Mouse (Mus musculus) kidney, adult 2 months (tissue): ENCODE results near the gene Clca2. TPM values are rescaled to one million over a fixed set of nuclear protein-coding genes. Genes with fewer than 3 reads are reported as not detected.
A peak's percentile ranks its signal among the peaks of the same experiment; 100 is the strongest.

Source experiments
- DNase-seq: peaks from one replicate; pipeline ENCODE4 v3.0.0; 2021
- H3K27ac ChIP-seq: fragments of 200-500 bp; 2 replicates; pipeline ENCODE4 v1.5.1; 2012; ENCODE audit warnings: low read depth, low read length, control low read depth, inconsistent platforms; ENCODE audit not compliant: insufficient read depth
- H3K27me3 ChIP-seq: fragments of 200-500 bp; replicated peaks from 2 replicates; pipeline ENCODE4 v1.6.1; 2012; ENCODE audit warnings: mild to moderate bottlenecking, moderate library complexity, low read length, inconsistent platforms; ENCODE audit not compliant: control insufficient read depth, insufficient read depth
- H3K36me3 ChIP-seq: fragments of 200-500 bp; 2 replicates; pipeline ENCODE4 v1.6.1; 2012; ENCODE audit warnings: mild to moderate bottlenecking, moderate library complexity, low read length, inconsistent platforms; ENCODE audit not compliant: control insufficient read depth, insufficient read depth
- H3K4me1 ChIP-seq: fragments of 200-500 bp; 2 replicates; pipeline ENCODE4 v1.6.1; 2011; ENCODE audit warnings: low read length; ENCODE audit not compliant: control insufficient read depth, insufficient read depth
- H3K4me3 ChIP-seq: fragments of 200-500 bp; 2 replicates; pipeline ENCODE4 v1.5.1; 2011; ENCODE audit warnings: mild to moderate bottlenecking, low read depth, low read length, control low read depth; ENCODE audit not compliant: insufficient read depth
- CTCF ChIP-seq: fragments of 200-500 bp; conservative IDR thresholded peaks from 2 replicates; pipeline ENCODE4 v1.5.1; 2011; ENCODE audit warnings: low read depth, mild to moderate bottlenecking, control low read depth, low read length, moderate library complexity, mixed read lengths; ENCODE audit not compliant: insufficient read depth, insufficient read length
- POLR2A ChIP-seq: fragments of 200-500 bp; IDR thresholded peaks from one replicate; pipeline ENCODE4 v1.6.1; 2011; ENCODE audit warnings: low read depth, low read length, control low read depth
- WGBS: fragments of 180-500 bp; shearing (Covaris S2); methylation state at CpG from one replicate; pipeline ENCODE4 v1.1.7; 2018; 5-methylcytosine and 5-hydroxymethylcytosine counted together
- polyA plus RNA-seq: library from polyadenylated mRNA; depleted of rRNA; stranded (reverse); fragments of >200 nt; gene quantifications from 2 replicates; pipeline ENCODE4 v1.2.3, GENCODE M21; 2012

Gene Clca2
- polyA plus RNA-seq, 1 experiment = 0.08 TPM

DNA sequence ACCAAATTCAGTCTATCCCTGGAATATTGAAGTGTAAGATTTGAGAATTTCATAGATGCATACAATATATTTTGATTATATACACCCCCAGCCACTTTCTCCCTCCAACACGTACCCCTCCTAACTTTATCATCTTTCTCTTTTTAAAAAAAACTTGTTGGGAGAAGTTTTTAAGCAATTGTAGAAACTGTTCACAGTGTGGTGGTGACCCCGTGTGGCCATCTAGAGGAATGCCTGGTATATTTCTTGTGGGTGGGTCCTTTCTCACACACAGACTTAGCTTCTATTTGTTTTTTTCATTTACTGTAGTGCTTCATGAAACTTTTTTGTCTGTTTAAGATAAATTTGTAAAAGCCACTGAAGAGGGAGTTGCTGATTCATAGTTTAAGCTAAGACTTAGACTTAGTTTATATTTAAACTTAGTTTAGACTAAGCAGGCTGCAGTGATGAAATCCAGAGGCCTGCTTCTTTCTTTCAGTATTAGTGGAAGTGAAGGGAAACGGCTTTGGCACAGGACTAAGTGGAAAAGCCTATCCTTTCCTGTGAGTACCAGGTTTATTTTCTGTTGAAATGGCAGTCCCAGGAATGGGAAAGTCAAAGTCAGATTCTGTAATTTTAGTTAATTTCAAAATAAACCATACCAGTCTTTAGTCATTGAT, 32.1 kb upstream of the Clca2 start:
- 28% methylated on average over 3 of the region's 3 CpGs for WGBS
- Histone ChIP-seq H3K4me3 (no peak overlapping the region), H3K27me3 (no peaks in the 10 kb centered on the region), H3K36me3 (peaks cover 3% of the 10 kb centered on the region), H3K27ac (no peak overlapping the region), H3K4me1 (no peaks in the 10 kb centered on the region)
- TF ChIP-seq CTCF (peak; percentile 46), POLR2A (no peak)
- DNase-seq = peak; percentile 49

DNA sequence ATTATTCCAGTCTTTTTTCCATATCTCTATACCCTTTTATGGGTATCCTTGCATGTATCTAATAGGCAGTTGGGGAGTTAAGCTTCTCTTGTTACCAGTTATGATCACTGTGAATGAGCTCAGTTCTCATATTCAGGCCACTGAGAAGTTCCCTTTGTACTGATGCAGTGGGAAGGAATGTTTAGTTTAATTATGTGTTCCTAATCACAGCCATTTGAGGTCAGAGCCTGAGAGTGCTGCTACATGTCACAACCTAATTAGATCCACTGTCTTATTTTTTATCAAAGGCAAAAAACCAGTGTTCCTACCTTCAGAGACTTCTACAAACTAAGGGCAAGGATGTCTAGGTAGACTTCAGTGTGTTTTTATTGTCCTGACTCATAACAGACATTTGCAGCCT, 30.1 kb upstream of the Clca2 start:
- no peak for DNase-seq
- Histone ChIP-seq H3K36me3 (peaks cover 3% of the 10 kb centered on the region; the same call in 1 of the 2 replicates), H3K4me3 (no peak overlapping the region), H3K27ac (no peak overlapping the region), H3K4me1 (no peaks in the 10 kb centered on the region), H3K27me3 (no peaks in the 10 kb centered on the region)
- TF ChIP-seq CTCF (no peak), POLR2A (no peak)

DNA sequence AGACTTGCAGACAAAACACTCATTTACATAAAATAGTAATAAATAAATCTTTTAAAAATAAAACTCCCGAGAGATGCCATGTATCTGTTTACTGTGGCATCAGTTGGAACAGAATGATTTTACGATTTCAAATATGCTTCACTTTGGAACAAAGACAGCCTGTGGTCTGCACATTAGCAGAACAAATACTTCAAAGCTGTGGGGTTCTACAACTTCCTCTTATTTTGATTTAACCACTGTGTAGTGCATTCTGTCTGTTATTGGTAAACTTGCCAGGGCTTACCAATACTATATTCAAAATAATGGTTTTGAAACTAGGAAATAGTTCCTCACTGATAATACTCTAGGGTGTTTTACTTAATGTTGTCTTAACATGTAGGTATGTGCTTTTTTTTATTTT, 27.4 kb upstream of the Clca2 start:
- DNase-seq = no peak
- TF ChIP-seq CTCF = no peak
- TF ChIP-seq POLR2A = no peak
- 83% methylated on average over 2 of the region's 2 CpGs for WGBS
- H3K36me3 ChIP-seq = 0 out of 2 replicates have a peak, but pooled peaks cover 1% of the 10 kb centered on the region
- no peaks in the 10 kb centered on the region for H3K27me3 ChIP-seq
- H3K4me1 ChIP-seq = no peaks in the 10 kb centered on the region
- H3K27ac ChIP-seq = no peak overlapping the region
- H3K4me3 ChIP-seq = no peak overlapping the region

DNA sequence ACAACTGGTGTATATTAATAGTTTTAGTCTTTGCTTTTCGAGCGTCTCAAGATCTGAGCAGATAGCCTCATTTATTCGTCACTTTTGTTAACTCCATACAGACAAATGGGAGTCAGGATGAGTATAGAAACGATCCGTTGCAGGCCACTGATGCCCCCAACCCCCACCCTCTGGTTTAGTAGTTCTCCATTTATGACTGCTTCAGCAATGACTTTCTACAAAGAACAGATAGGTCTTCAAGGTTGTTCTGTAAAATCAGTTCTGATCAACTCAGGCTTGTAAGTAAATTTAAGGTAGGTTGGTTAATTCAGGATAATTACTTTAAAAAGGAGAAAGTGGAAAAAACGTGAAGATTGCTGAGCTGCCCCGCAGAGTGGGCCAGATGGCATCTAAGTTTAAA, 20.2 kb upstream of the Clca2 start:
- 62% methylated on average over 7 of the region's 7 CpGs for WGBS
- no peak for DNase-seq

DNA sequence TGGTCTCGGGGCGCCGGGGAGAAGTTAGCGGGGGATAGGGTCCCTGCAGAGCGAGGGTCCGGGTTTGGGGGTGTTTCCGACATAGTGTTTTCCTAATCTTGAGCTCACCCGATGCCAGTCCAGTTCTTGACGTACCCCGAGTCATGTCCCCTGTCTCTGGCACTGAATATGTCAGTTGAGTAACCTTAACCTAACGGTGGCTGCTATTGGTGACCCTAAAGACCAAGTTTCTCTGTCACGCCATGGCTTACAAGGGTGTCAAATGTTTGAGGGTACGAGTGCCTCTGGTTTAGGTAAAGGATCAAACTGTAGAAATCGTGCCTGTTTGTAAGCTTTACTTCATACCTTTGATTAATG, 19.7 kb upstream of the Clca2 start:
- Histone ChIP-seq H3K27me3 (no peaks in the 10 kb centered on the region), H3K27ac (peak overlapping the region; percentile 97), H3K36me3 (no peaks in the 10 kb centered on the region), H3K4me3 (peak overlapping the region; percentile 100), H3K4me1 (peaks cover 8% of the 10 kb centered on the region; the same call in 1 of the 2 replicates)
- no peak for DNase-seq
- no peak for TF ChIP-seq POLR2A
- no peak for TF ChIP-seq CTCF
- WGBS = 1% methylated on average over 14 of the region's 14 CpGs

More for the DNA sequence above, 20.2 kb upstream of the Clca2 start:
- TF ChIP-seq CTCF = no peak
- no peak for TF ChIP-seq POLR2A
- Histone ChIP-seq H3K36me3 (no peaks in the 10 kb centered on the region), H3K27me3 (no peaks in the 10 kb centered on the region), H3K4me3 (no peak overlapping the region), H3K27ac (no peak overlapping the region), H3K4me1 (peaks cover 8% of the 10 kb centered on the region; the same call in 1 of the 2 replicates)

DNA sequence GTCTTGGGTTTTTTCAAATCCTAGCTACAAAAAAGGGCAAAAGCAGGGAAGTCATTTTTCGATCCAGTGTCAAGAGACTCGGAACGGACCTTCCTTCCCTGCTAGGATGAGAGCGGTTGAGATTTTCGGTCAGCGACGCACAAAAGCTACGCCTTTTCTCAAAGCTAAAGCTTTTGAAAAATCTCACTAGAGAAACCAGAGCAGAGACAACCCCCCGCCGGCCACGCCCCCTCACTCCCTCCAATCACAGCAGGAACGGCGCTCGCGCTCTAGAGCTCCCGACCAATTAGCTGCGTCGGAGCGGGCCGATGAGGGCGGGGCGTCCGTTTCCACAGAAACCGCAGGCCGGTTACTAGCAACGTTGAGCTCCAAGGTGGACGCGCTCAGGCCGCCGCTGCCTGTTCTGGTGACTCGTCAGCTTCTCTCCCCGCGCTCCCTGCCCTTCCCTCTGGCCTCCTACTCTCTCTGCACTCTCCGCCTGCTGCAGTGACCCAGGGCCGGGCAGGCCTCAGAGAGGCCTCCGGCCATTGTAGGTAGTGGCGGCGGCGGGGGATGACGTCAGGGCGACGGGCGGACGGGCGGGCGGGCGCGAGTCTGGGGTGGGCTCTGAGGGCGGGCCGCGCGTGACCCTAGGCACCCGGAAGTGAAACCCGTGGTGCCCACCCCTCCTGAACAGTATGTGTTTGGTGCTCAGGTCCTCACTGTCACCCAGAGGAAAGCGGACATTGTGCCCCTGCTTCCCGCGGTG, 19.2 kb upstream of the Clca2 start, which contains the start of gene Odf2l:
Gene Odf2l (plus strand): TSS at position 335 of the 748 bp plus-strand sequence.
- no peaks in the 10 kb centered on the region for H3K27me3 ChIP-seq
- DNase-seq = peak; percentile 99
- peak within 1 kb of the TSS; percentile 100 for H3K4me3 ChIP-seq
- peak within 1 kb of the TSS; percentile 100 for H3K27ac ChIP-seq
- peaks cover 8% of the 10 kb centered on the region; the same call in 1 of the 2 replicates for H3K4me1 ChIP-seq
- no peaks in the 10 kb centered on the region for H3K36me3 ChIP-seq
- WGBS = under 1% methylated on average over 57 of the region's 57 CpGs
- no peak for TF ChIP-seq CTCF
- TF ChIP-seq POLR2A = peak; percentile 19

DNA sequence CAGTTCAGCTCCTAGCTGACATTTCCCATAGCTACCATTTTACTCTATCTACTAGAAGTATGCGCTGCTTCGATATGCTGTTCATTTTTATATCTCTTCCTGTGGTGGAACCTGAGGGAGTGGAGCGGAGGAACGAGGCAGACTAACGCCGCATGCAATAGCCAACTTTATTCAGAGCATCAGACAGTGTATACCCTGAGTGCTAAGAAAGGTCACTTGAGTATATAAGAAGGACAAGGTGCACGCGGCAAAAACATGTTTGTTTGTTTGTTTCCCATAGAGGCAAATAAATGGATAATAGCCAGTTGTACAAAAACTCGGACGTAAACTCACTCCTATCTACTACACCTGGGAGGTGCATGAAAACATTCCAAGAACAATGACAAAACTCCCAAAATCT, 18.4 kb upstream of the Clca2 start:
- H3K4me3 ChIP-seq = no peak overlapping the region
- DNase-seq = no peak
- WGBS = 81% methylated on average over 10 of the region's 10 CpGs
- peaks cover 8% of the 10 kb centered on the region; the same call in 1 of the 2 replicates for H3K4me1 ChIP-seq
- no peaks in the 10 kb centered on the region for H3K27me3 ChIP-seq
- no peak overlapping the region for H3K27ac ChIP-seq
- no peaks in the 10 kb centered on the region for H3K36me3 ChIP-seq
- TF ChIP-seq POLR2A (no peak), CTCF (no peak)
